Mouse (Mus musculus): ENCODE data around the gene Ddx49. TPM values are rescaled to one million over a fixed set of nuclear protein-coding genes. Genes with fewer than 3 reads are reported as not detected.

Gene Ddx49
- total RNA-seq, 2 experiments from 2014 or later, result 26.9 to 30.7 TPM

GRCm38 (mm10) chr8:70267674-70268073 is 34.6 kb downstream of the Ddx49 start:
- DNase-seq, result no peak

GRCm38 (mm10) chr8:70259043-70259442 is 43.2 kb downstream of the Ddx49 start:
- no peak for DNase-seq

- DNase-seq, result no peak
Observed at GRCm38 (mm10) chr8:70258600-70258999, 43.7 kb downstream of the Ddx49 start.

GRCm38 (mm10) chr8:70257456-70257855 is 44.8 kb downstream of the Ddx49 start:
- DNase-seq, result no peak

- no peak for DNase-seq
Observed at GRCm38 (mm10) chr8:70254628-70255027, 47.7 kb downstream of the Ddx49 start.

- no peak for DNase-seq
Observed at GRCm38 (mm10) chr8:70247841-70248240, 54.4 kb downstream of the Ddx49 start.

GRCm38 (mm10) chr8:70246622-70247021 is 55.7 kb downstream of the Ddx49 start:
- no peak for DNase-seq

Other genes starting within 250 kb of the Ddx49 start
- 1 to 10 TPM in 1 of 2 experiments, not detected in 1; 1.7 TPM for gene Tm6sf2, start 229.6 kb downstream of the Ddx49 start, total RNA-seq (2021)
- gene Hapln4, start 219.0 kb downstream of the Ddx49 start, total RNA-seq (2021), result under 1 TPM in 1 of 2 experiments, not detected in 1; 0.08 TPM
- under 1 TPM in 1 of 2 experiments, not detected in 1; 0.05 TPM for gene Ncan, start 181.6 kb downstream of the Ddx49 start, total RNA-seq (2021)
- 1 to 10 TPM; 3.9 to 4.3 TPM for gene Nr2c2ap, start 171.2 kb downstream of the Ddx49 start, total RNA-seq (2021)
- gene Rfxank, start 163.3 kb downstream of the Ddx49 start, total RNA-seq (2021), result 1 to 10 TPM; 7.3 to 7.7 TPM
- 10 to 100 TPM; 14.6 to 16.6 TPM for gene Borcs8, start 163.0 kb downstream of the Ddx49 start, total RNA-seq (2021)
- under 1 TPM; 0.21 to 0.23 TPM for gene Mef2b, start 162.8 kb downstream of the Ddx49 start, total RNA-seq (2021)
- 10 to 100 TPM; 68.1 to 72.3 TPM for gene Tmem161a, start 130.1 kb downstream of the Ddx49 start, total RNA-seq (2021)
- 10 to 100 TPM; 30.0 to 39.2 TPM for gene Slc25a42, start 90.2 kb downstream of the Ddx49 start, total RNA-seq (2021)
- 10 to 100 TPM; 43.1 to 45.0 TPM for gene Sugp2, start 68.3 kb downstream of the Ddx49 start, total RNA-seq (2021)
- 1 to 10 TPM; 7.6 to 8.2 TPM for gene Armc6, start 68.0 kb downstream of the Ddx49 start, total RNA-seq (2021)
- gene Homer3, start 19.7 kb downstream of the Ddx49 start, total RNA-seq (2021), result 1 to 10 TPM; 3.0 to 4.7 TPM
- gene Cope, start within 50 bp of the Ddx49 start, total RNA-seq (2021), result 100 to 1,000 TPM; 113 to 119 TPM
- gene Cers1, start 13.3 kb upstream of the Ddx49 start, total RNA-seq (2021), result 10 to 100 TPM; 13.8 to 15.8 TPM
- gene Gdf1, start 27.3 kb upstream of the Ddx49 start, total RNA-seq (2021), result 1 to 10 TPM in 1 of 2 experiments, under 1 TPM in 1; 0.72 to 2.5 TPM
- gene Upf1, start 50.8 kb upstream of the Ddx49 start, total RNA-seq (2021), result 10 to 100 TPM; 28.9 to 29.5 TPM
- 10 to 100 TPM in 1 of 2 experiments, 1 to 10 TPM in 1; 5.9 to 14.7 TPM for gene Comp, start 71.1 kb upstream of the Ddx49 start, total RNA-seq (2021)
- gene Crtc1, start 137.1 kb upstream of the Ddx49 start, total RNA-seq (2021), result 1 to 10 TPM; 6.1 to 6.4 TPM
- gene Klhl26, start 174.5 kb upstream of the Ddx49 start, total RNA-seq (2021), result 1 to 10 TPM; 4.9 to 6.1 TPM
- gene Tmem59l, start 184.9 kb upstream of the Ddx49 start, total RNA-seq (2021), result not detected
- gene Crlf1, start 190.7 kb upstream of the Ddx49 start, total RNA-seq (2021), result 1 to 10 TPM; 1.7 to 3.8 TPM
- 100 to 1,000 TPM; 112 to 120 TPM for gene Rex1bd, start 204.3 kb upstream of the Ddx49 start, total RNA-seq (2021)
- gene Uba52, start 208.3 kb upstream of the Ddx49 start, total RNA-seq (2021), result 100 to 1,000 TPM; 785 to 797 TPM
- gene Fkbp8, start 225.2 kb upstream of the Ddx49 start, total RNA-seq (2021), result 100 to 1,000 TPM; 100 to 104 TPM
- 10 to 100 TPM; 70.9 to 71.9 TPM for gene Kxd1, start 225.5 kb upstream of the Ddx49 start, total RNA-seq (2021)
- 10 to 100 TPM in 1 of 2 experiments, 1 to 10 TPM in 1; 8.1 to 19.3 TPM for gene Ell, start 237.0 kb upstream of the Ddx49 start, total RNA-seq (2021)

All from gastrocnemius, postnatal 25 days (tissue).